Mouse (Mus musculus): ENCODE measurements around the gene Ppwd1.
A peak's percentile ranks its signal among the peaks of the same experiment; 100 is the strongest.
"Not testable (repeated sequence)": the region's sequence is repeated elsewhere in the genome, so short reads cannot be mapped to it uniquely, and the experiment has no call there.

Gene Ppwd1

GRCm38 (mm10) chr13:104228384-104229066, at the start of gene Ppwd1, which contains the start of gene Cenpk:
Ppwd1 (minus strand) TSS chr13:104228843.
Cenpk (plus strand) TSS chr13:104228611.
- DNase-seq (ENCODE audit: low spot score) = peak; percentile 97

GRCm38 (mm10) chr13:104258997-104259396, 30.4 kb upstream of the Ppwd1 start:
- no peak for DNase-seq (ENCODE audit: low spot score)

- DNase-seq (ENCODE audit: low spot score) = no peak
Observed at GRCm38 (mm10) chr13:104229181-104229580, 538 bp upstream of the Ppwd1 start.

- no peak for DNase-seq (ENCODE audit: low spot score)
Observed at GRCm38 (mm10) chr13:104227478-104227877, 1.2 kb downstream of the Ppwd1 start.

- DNase-seq (ENCODE audit: low spot score) = no peak
Observed at GRCm38 (mm10) chr13:104204313-104204712, 24.3 kb downstream of the Ppwd1 start.

- DNase-seq (ENCODE audit: low spot score) = not testable (repeated sequence)
Observed at GRCm38 (mm10) chr13:104195891-104196290, 32.8 kb downstream of the Ppwd1 start.

GRCm38 (mm10) chr13:104187357-104187756, 41.3 kb downstream of the Ppwd1 start:
- no peak for DNase-seq (ENCODE audit: low spot score)

GRCm38 (mm10) chr13:104179176-104179888, 49.3 kb downstream of the Ppwd1 start:
- DNase-seq (ENCODE audit: low spot score) = no peak

- DNase-seq (ENCODE audit: low spot score) = peak; percentile 97
Observed at GRCm38 (mm10) chr13:104178650-104179121, 50.0 kb downstream of the Ppwd1 start, which contains the start of gene Trim23. Trim23 (plus strand) TSS chr13:104178797.

GRCm38 (mm10) chr13:104177796-104178649, 50.6 kb downstream of the Ppwd1 start, which contains the start of gene Trappc13:
Trappc13 (minus strand) TSS chr13:104178469.
- DNase-seq (ENCODE audit: low spot score) = no peak

- no peak for DNase-seq (ENCODE audit: low spot score)
Observed at GRCm38 (mm10) chr13:104176874-104177273, 51.8 kb downstream of the Ppwd1 start.

GRCm38 (mm10) chr13:104172498-104172897, 56.1 kb downstream of the Ppwd1 start:
- no peak for DNase-seq (ENCODE audit: low spot score)

GRCm38 (mm10) chr13:104171711-104172110, 56.9 kb downstream of the Ppwd1 start:
- no peak for DNase-seq (ENCODE audit: low spot score)

- no peak for DNase-seq (ENCODE audit: low spot score)
Observed at GRCm38 (mm10) chr13:104155686-104156085, 73.0 kb downstream of the Ppwd1 start.

All from T-cell, adult 2 months (primary cell).